Mouse (Mus musculus) thymus, adult 2 months (tissue): ENCODE measurements around the gene 2410141K09Rik. TPM values are rescaled to one million over a fixed set of nuclear protein-coding genes. Genes with fewer than 3 reads are reported as not detected.
"Not testable (repeated sequence)": the region's sequence is repeated elsewhere in the genome, so short reads cannot be mapped to it uniquely, and the experiment has no call there.

Source experiments
- DNase-seq: peaks from one replicate; pipeline ENCODE4 v3.0.0; 2021
- H3K27ac ChIP-seq: fragments of 200-500 bp; 2 replicates; pipeline ENCODE4 v1.5.1; 2012; ENCODE audit warnings: low read length, control low read depth; ENCODE audit not compliant: control insufficient read depth, insufficient read depth
- H3K27me3 ChIP-seq: fragments of 200-500 bp; 2 replicates; pipeline ENCODE4 v1.6.1; 2012; ENCODE audit warnings: mild to moderate bottlenecking, low read length, moderate library complexity, mixed read lengths; ENCODE audit not compliant: control insufficient read depth, insufficient read depth
- H3K36me3 ChIP-seq: fragments of 200-500 bp; 2 replicates; pipeline ENCODE4 v1.6.1; 2012; ENCODE audit warnings: mild to moderate bottlenecking, low read length, moderate library complexity; ENCODE audit not compliant: control insufficient read depth, insufficient read depth
- H3K4me1 ChIP-seq: fragments of 200-500 bp; replicated peaks from 2 replicates; pipeline ENCODE4 v1.6.1; 2012; ENCODE audit warnings: low read length; ENCODE audit not compliant: control insufficient read depth, insufficient read depth
- H3K4me3 ChIP-seq: fragments of 200-500 bp; 2 replicates; pipeline ENCODE4 v1.5.1; 2012; ENCODE audit warnings: mild to moderate bottlenecking, low read length, control low read depth, moderate library complexity; ENCODE audit not compliant: control insufficient read depth, insufficient read depth
- WGBS: fragments of 180-500 bp; shearing (Covaris S2); methylation state at CpG from one replicate; pipeline ENCODE4 v1.1.7; 2018; 5-methylcytosine and 5-hydroxymethylcytosine counted together
- polyA plus RNA-seq: library from polyadenylated mRNA; depleted of rRNA; stranded (reverse); fragments of >200 nt; gene quantifications from 2 replicates; pipeline ENCODE4 v1.2.3, GENCODE M21; 2012; rRNA removed

The 2410141K09Rik gene
- polyA plus RNA-seq: not detected in 2 replicates

GRCm38 (mm10) chr13:66441018-66441417 lies at the start of gene 2410141K09Rik:
Gene 2410141K09Rik (minus strand): TSS chr13:66441118.
- not testable (repeated sequence) for H3K36me3 ChIP-seq, H3K4me3 ChIP-seq, H3K4me1 ChIP-seq, DNase-seq, H3K27me3 ChIP-seq, H3K27ac ChIP-seq
- 100% methylated on average over 1 of the region's 6 CpGs for WGBS

- H3K27me3 ChIP-seq, H3K27ac ChIP-seq, DNase-seq, H3K4me3 ChIP-seq, H3K4me1 ChIP-seq, H3K36me3 ChIP-seq: not testable (repeated sequence)
- WGBS: no CpG with 5 or more reads among the region's 5 CpGs
Measured at GRCm38 (mm10) chr13:66426858-66427257, 14.1 kb downstream of the 2410141K09Rik start.

GRCm38 (mm10) chr13:66414962-66415361 lies 26.0 kb downstream of the 2410141K09Rik start:
- H3K4me3 ChIP-seq, DNase-seq, H3K4me1 ChIP-seq, H3K27me3 ChIP-seq, H3K36me3 ChIP-seq, H3K27ac ChIP-seq: not testable (repeated sequence)
- 0% methylated on average over 1 of the region's 2 CpGs for WGBS

Other genes with a start within 250 kb of the 2410141K09Rik start
- gene Gm10772, start 213.5 kb downstream of the 2410141K09Rik start, polyA plus RNA-seq: not detected in 2 replicates